In the genomic region with DNA sequence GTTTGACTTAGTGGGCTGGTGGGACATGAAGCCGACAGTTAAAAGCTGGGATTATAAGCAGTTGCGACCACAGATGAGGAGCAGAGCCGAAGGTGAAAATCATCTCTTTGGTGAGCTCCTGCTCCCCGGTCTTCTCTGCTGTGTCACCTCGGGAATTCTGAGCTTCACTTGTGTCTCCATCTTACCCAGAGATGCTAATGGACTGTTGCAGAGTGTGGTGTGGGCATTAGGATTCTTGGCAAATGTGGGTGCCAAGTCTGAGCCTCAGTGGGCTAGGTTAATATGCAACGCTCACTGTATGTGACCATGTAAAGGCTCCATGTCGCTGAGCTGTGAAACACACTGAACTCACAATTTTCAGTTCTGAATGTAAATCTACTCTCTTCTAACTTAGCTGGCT, we compare ENCODE assay signal across 16 mouse cellular contexts.
"Had no signal": no experiment of that assay in that cellular context is flagged by ENCODE, and none has a peak within 500 bp of the region (broad histone marks: within the 10 kb centered on the region; RNA-seq: fewer than 3 reads in every experiment).

No protein-coding gene starts in this region.

- H3K9ac ChIP-seq: neural tube, embryonic 13.5 days; neural tube, embryonic 15.5 days; stomach, embryonic 15.5 days had no signal

- H3K27ac ChIP-seq: neural tube, embryonic 13.5 days; neural tube, embryonic 15.5 days; stomach, embryonic 15.5 days; stomach, postnatal 0 days had no signal

- H3K36me3 ChIP-seq: neural tube, embryonic 13.5 days; neural tube, embryonic 15.5 days; stomach, embryonic 15.5 days had no signal

- H3K27me3 ChIP-seq: neural tube, embryonic 13.5 days; neural tube, embryonic 15.5 days; stomach, embryonic 15.5 days had no signal

- H3K4me1 ChIP-seq: neural tube, embryonic 13.5 days; stomach, embryonic 15.5 days had no signal

- H3K9me3 ChIP-seq: neural tube, embryonic 13.5 days; neural tube, embryonic 15.5 days; stomach, embryonic 15.5 days had no signal

- H3K4me3 ChIP-seq: neural tube, embryonic 13.5 days; neural tube, embryonic 15.5 days; stomach, embryonic 15.5 days had no signal

- H3K4me2 ChIP-seq: neural tube, embryonic 13.5 days; neural tube, embryonic 15.5 days; stomach, embryonic 15.5 days had no signal

- DNase-seq: retina, postnatal 1 day; right cerebral cortex, adult 18-20 months; right cerebral cortex, postnatal 14 days; right cerebral cortex, postnatal 25 days; right cerebral cortex, postnatal 4 days; spleen, adult 18-20 months; thymus, adult 18-20 months; thymus, adult 2 months; thymus, postnatal 14 days; thymus, postnatal 25 days; thymus, postnatal 36 days; thymus, postnatal 4 days had no signal
